Mouse (Mus musculus) erythroblast, embryonic 14.5 days (primary cell): ENCODE measurements around the gene Thumpd2.

Source experiments
- GATA1 ChIP-seq: IDR thresholded peaks from 2 replicates; pipeline ENCODE4 v1.6.1; 2012; ENCODE audit warnings: low read length, inconsistent platforms, mixed read lengths
- TAL1 ChIP-seq: IDR thresholded peaks from 3 replicates; pipeline ENCODE4 v1.6.1; 2012; ENCODE audit warnings: low read length, inconsistent platforms, mixed read lengths

DNA sequence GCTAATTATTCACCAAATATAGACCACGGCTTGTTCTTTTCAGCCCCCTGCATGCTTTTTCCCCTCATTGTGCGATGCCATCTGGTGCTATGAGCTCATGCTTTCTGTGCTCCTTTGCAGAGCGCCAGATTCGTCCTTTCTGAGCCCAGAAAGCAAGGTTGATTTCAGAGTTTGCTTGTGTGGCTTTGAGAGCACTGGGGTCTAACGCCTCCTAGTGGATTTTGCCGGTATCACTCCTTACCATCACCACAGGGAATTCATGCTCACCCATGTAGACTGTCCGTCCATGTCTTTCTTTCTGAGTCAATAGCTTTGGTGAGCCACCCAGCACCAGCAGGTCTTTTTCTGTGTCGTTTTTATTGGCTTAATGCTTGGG, 82.5 kb downstream of the Thumpd2 start:
- no peak for TF ChIP-seq GATA1
- TF ChIP-seq TAL1: no peak
